Mouse (Mus musculus) testis, adult 2 months (tissue): ENCODE measurements around the gene Olfr1380. TPM values are rescaled to one million over a fixed set of nuclear protein-coding genes. Genes with fewer than 3 reads are reported as not detected.
"Not testable (repeated sequence)": the region's sequence is repeated elsewhere in the genome, so short reads cannot be mapped to it uniquely, and the experiment has no call there.

Experiments used
- H3K27ac ChIP-seq: fragments of 200-500 bp; 2 replicates; pipeline ENCODE4 v1.5.1; 2012; ENCODE audit warnings: low read depth, low read length; ENCODE audit not compliant: control insufficient read depth, insufficient read depth
- H3K27me3 ChIP-seq: fragments of 200-500 bp; 2 replicates; pipeline ENCODE4 v1.6.1; 2012; ENCODE audit warnings: mild to moderate bottlenecking, low read length, moderate library complexity; ENCODE audit not compliant: control insufficient read depth, insufficient read depth
- H3K36me3 ChIP-seq: fragments of 200-500 bp; 2 replicates; pipeline ENCODE4 v1.6.1; 2012; ENCODE audit warnings: mild to moderate bottlenecking, low read length; ENCODE audit not compliant: control insufficient read depth, insufficient read depth
- H3K4me1 ChIP-seq: fragments of 200-500 bp; 2 replicates; pipeline ENCODE4 v1.6.1; 2012; ENCODE audit warnings: low read length; ENCODE audit not compliant: control insufficient read depth, insufficient read depth
- H3K4me3 ChIP-seq: fragments of 200-500 bp; 2 replicates; pipeline ENCODE4 v1.5.1; 2012; ENCODE audit warnings: low read depth, mild to moderate bottlenecking, low read length, moderate library complexity, mixed read lengths; ENCODE audit not compliant: control insufficient read depth
- CTCF ChIP-seq: fragments of 200-500 bp; IDR thresholded peaks from 2 replicates; pipeline ENCODE4 v1.5.1; 2012; ENCODE audit warnings: low read depth, mild to moderate bottlenecking, inconsistent platforms, low read length, moderate library complexity; ENCODE audit not compliant: control insufficient read depth, insufficient read depth, insufficient replicate concordance
- POLR2A ChIP-seq: fragments of 200-500 bp; IDR thresholded peaks from 2 replicates; pipeline ENCODE4 v1.6.1; 2012; ENCODE audit warnings: low read depth, mild to moderate bottlenecking, inconsistent platforms, low read length, moderate library complexity; ENCODE audit not compliant: control insufficient read depth
- polyA plus RNA-seq: library from polyadenylated mRNA; depleted of rRNA; stranded (reverse); fragments of >200 nt; gene quantifications from 2 replicates; pipeline ENCODE4 v1.2.3, GENCODE M21; 2012; rRNA removed

Gene Olfr1380
- not detected in 2 replicates for polyA plus RNA-seq

DNA sequence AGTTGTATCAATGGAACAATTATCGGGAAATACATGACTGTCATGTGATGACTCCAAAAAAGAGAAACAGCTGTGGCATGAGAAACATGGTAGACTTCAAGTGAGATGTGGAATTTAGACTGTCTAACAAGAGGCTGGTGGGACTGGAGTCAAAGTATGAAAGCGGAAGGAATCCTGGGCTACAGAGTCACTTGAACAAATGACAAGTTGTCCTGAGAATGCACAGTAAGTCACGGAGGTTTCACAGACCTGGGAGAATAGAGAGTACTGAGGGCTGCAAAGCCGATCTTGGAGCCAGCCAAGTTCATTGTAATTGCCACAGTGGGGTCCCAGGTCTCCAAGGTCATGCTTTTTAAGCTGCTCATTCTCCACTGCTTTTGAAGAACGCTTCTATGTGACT is at the start of gene Olfr1380:
TSS of gene Olfr1380 (plus strand) at position 301 of the 400 bp plus-strand sequence.
- H3K27me3 ChIP-seq, H3K27ac ChIP-seq, H3K36me3 ChIP-seq, H3K4me3 ChIP-seq, H3K4me1 ChIP-seq: not testable (repeated sequence)

DNA sequence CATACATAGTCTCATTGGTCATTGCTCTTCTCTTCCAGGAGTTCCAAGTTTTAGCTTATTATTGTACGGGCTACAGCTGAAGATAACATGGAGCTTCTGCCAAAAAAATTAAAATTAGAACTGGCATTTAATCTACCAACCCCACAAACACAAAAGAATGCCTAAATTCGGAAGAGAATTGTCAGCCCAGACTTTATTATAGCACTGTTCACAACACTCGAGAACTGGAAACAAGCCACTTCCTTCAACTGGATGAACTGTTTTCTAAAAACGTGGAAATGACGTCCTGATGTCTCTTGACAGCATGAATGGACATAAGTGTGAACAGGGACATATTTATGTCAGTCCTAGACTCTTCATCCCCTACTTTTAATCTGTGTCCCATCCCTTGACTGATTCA is 38.6 kb upstream of the Olfr1380 start:
- no peaks in the 10 kb centered on the region for H3K36me3 ChIP-seq
- H3K4me3 ChIP-seq, result no peak overlapping the region
- H3K27ac ChIP-seq, result no peak overlapping the region
- TF ChIP-seq CTCF (no peak), POLR2A (no peak)
- no peaks in the 10 kb centered on the region for H3K4me1 ChIP-seq
- H3K27me3 ChIP-seq, result no peaks in the 10 kb centered on the region

DNA sequence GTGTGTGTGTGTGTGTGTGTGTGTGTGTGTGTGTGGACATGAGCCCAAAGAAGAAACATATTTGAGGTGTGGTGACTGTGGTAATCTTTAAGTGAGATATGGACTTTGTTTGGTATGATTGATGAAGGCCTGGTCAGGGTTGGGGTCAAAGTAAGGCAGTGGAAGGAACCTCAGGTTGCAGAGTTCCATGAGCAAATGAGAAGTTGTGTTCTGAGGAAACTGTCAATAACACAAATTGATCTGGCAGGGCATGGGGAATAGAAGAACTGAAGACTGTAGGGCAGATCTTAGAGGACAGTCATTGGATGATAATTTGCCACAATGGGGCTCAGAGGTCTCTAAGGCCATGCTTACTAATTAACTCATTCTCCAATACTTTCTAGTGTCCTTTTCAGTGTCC is 37.3 kb upstream of the Olfr1380 start, which contains the start of gene Olfr1383:
TSS of gene Olfr1383 (plus strand) at position 301 of the 400 bp plus-strand sequence.
- H3K4me1 ChIP-seq, result no peaks in the 10 kb centered on the region
- no peaks in the 10 kb centered on the region for H3K27me3 ChIP-seq
- no peak within 1 kb of the TSS for H3K27ac ChIP-seq
- no peak within 1 kb of the TSS for H3K4me3 ChIP-seq
- no peak for TF ChIP-seq CTCF
- TF ChIP-seq POLR2A, result no peak
- H3K36me3 ChIP-seq, result no peaks in the 10 kb centered on the region

DNA sequence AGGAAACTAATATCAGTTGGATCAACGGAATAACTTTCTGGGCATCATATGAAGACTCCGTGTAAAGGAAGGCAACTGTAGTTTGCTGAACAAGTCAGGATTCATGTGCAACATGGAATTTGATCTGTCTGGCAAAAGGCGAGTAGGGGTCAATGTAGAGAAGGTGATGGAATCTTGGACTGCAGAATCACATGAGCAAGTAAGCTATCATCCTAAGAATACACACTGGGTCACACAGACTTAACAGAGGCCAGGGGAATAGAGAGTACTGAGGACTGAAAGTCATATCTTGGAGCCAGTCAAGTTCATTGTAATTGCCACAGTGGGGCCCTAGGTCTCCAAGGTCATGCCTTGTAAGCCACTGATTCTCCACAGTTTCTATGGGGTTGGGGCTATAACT is 28.7 kb upstream of the Olfr1380 start, which contains the start of gene Olfr1382:
TSS of gene Olfr1382 (plus strand) at position 301 of the 400 bp plus-strand sequence.
- Histone ChIP-seq H3K36me3 (no peaks in the 10 kb centered on the region), H3K4me1 (no peaks in the 10 kb centered on the region), H3K27me3 (no peaks in the 10 kb centered on the region), H3K27ac (no peak within 1 kb of the TSS), H3K4me3 (no peak within 1 kb of the TSS)
- no peak for TF ChIP-seq CTCF
- no peak for TF ChIP-seq POLR2A

DNA sequence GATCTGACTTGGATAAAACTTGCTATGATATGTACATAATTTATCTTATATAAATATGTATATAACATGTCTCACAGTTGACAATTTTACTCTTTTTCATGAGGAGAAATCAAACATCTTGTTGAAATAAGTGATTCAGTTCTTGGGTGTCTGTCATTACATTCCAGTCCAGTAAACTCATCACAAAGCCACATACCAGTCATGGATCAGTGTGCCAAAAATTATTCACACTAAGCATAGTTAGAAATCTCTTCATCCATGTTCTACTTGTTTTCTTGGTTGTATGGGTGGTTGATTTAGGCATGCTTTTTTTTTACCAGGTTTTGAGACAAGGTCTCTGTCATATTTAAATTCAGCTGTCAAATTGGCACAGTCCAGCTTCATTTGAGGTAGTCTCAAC is 23.9 kb upstream of the Olfr1380 start:
- Histone ChIP-seq H3K27me3 (no peaks in the 10 kb centered on the region), H3K4me3 (no peak overlapping the region), H3K4me1 (no peaks in the 10 kb centered on the region), H3K36me3 (no peaks in the 10 kb centered on the region), H3K27ac (no peak overlapping the region)
- TF ChIP-seq CTCF (no peak), POLR2A (no peak)

DNA sequence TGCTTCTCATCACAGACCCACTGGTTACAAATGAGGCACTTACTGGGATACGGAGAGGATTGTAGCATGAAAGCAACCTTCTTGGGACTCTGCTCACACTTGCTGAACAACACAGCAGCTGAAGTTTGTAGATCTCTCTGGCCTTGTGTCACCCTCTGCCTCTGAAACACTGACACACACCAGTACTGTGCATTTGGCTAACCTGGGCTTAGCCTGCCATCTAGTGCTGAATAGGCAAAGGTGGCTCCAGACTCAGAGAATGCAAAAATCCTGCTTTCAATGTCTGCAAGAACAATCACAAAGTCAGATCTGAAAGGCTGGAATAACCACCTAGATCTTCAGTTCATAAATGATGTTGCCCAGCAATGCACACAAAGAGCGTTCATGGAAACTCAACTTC is 20.0 kb upstream of the Olfr1380 start:
- not testable (repeated sequence) for H3K27me3 ChIP-seq, H3K4me3 ChIP-seq, H3K4me1 ChIP-seq, H3K27ac ChIP-seq, H3K36me3 ChIP-seq

DNA sequence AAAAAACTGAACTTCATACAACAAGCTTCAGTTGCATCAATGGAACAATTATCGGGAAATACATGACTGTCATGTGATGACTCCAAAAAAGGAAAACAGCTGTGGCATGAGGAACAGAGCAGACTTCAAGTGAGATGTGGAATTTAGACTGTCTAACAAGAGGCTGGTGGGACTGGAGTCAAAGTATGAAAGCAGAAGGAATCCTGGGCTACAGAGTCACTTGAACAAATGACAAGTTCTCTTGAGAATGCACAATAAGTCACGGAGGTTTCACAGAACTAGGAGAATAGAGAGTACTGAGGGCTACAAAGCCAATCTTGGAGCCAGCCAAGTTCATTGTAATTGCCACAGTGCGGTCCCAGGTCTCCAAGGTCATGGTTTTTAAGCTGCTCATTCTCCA is 13.5 kb upstream of the Olfr1380 start, which contains the start of gene Olfr1381:
TSS of gene Olfr1381 (plus strand) at position 301 of the 400 bp plus-strand sequence.
- H3K27ac ChIP-seq, H3K4me3 ChIP-seq, H3K4me1 ChIP-seq, H3K36me3 ChIP-seq, H3K27me3 ChIP-seq: not testable (repeated sequence)

DNA sequence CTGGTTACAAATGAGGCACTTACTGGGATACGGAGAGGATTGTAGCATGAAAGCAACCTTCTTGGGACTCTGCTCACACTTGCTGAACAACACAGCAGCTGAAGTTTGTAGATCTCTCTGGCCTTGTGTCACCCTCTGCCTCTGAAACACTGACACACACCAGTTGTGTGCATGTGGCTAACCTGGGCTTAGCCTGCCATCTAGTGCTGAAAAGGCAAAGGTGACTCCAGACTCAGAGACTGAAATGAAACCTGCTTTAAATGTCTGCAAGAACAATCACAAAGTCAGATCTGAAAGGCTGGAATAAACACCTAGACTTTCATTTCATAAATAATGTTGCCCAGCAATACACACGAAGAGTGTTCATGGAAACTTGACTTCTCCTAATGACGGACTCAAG is 2.6 kb upstream of the Olfr1380 start:
- not testable (repeated sequence) for H3K27ac ChIP-seq, H3K36me3 ChIP-seq, H3K27me3 ChIP-seq, H3K4me3 ChIP-seq, H3K4me1 ChIP-seq

DNA sequence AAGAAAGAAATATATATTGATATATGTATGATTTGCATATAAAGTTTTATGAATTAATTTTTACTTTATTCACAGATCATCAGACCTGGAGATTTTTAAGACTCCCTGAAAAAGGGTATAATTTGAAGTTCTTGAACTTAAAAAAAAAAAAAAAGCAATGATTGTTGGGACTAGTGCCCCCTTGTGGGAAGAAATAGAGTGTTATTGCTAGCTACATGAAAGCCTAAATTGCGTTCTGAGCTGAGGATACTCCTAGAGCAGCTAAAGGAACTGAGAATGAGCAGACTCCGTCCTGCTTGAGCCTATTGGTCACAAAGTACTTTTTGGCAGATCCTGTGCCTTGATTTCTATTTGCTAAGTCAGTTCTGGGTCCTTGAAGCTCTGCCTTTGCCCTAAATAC is 18.4 kb downstream of the Olfr1380 start:
- H3K4me1 ChIP-seq, H3K36me3 ChIP-seq, H3K4me3 ChIP-seq, H3K27me3 ChIP-seq, H3K27ac ChIP-seq: not testable (repeated sequence)

DNA sequence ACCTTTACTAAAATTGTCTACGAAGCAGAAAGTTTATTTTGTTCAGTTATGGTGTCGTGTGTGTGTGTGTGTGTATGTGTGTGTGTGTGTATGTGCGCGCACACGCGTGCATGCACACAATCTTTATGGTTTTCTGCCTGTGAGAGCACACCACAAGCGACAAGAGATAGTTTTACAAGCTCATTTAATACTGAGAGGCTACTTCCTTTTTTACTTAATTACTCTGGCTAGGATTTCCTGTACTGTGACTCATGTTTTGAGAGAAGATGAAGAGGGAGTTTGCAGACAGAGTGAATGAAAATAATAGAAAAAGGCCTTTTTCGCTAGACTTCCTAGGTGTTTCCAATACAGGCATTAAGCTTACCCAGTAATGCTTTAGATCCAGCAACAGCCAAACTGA is 23.8 kb downstream of the Olfr1380 start:
- not testable (repeated sequence) for H3K36me3 ChIP-seq, H3K4me3 ChIP-seq, H3K27me3 ChIP-seq, H3K27ac ChIP-seq, H3K4me1 ChIP-seq
